10 mouse cellular contexts compared by ENCODE assay signal in genomic region chr9:87071566-87071965, GRCm38 (mm10). TPM values are rescaled to one million over a fixed set of nuclear protein-coding genes. Genes with fewer than 3 reads are reported as not detected.
"Had no signal": no experiment of that assay in that cellular context is flagged by ENCODE, and none has a peak within 500 bp of the region (broad histone marks: within the 10 kb centered on the region; RNA-seq: fewer than 3 reads in every experiment).

No protein-coding gene starts in this region.

RNA-seq across cellular contexts. Expression of gene Ripply2, which starts 56.2 kb away (rescaled TPM):
- total RNA-seq: heart, postnatal 10 days; heart, postnatal 14 days; heart, postnatal 25 days; heart, postnatal 36 days; heart, postnatal 4 days; hematopoietic stem cell, adult 5-6 weeks had no signal
- polyA plus RNA-seq: inflammation-experienced regulatory T-cells, adult 6 months; intestine, postnatal 0 days; kidney, adult 2 months; large intestine, adult 2 months had no signal
